In genomic region chr16:90544175-90544574, GRCm38 (mm10) we compare ENCODE assay signal across 29 mouse cellular contexts.
DNase-seq lines count a peak whose midpoint lies in the region; ATAC-seq lines count a peak whose summit lies in the region.
"Had no signal": no experiment of that assay in that cellular context is flagged by ENCODE, and none has a peak within 500 bp of the region (broad histone marks: within the 10 kb centered on the region; RNA-seq: fewer than 3 reads in every experiment).

No protein-coding gene starts in this region.

- H3K9ac ChIP-seq in kidney, embryonic 16.5 days (replicated peaks; ENCODE audit: low read length), result no peak overlapping the region
- H3K9ac ChIP-seq in lung, embryonic 16.5 days (ENCODE audit: low read length), result no peak overlapping the region
- no peak overlapping the region for H3K9ac ChIP-seq in embryonic facial prominence, embryonic 13.5 days
- no peak overlapping the region for H3K9ac ChIP-seq in heart, embryonic 11.5 days (ENCODE audit: low read depth, low read length)
- H3K9ac ChIP-seq: heart, embryonic 13.5 days; hindbrain, embryonic 14.5 days; limb, embryonic 15.5 days; liver, embryonic 13.5 days; stomach, embryonic 15.5 days had no signal

- no peak overlapping the region; the same call in 1 of the 2 replicates for H3K4me2 ChIP-seq in kidney, embryonic 16.5 days (replicated peaks; ENCODE audit: low read depth, low read length)
- H3K4me2 ChIP-seq in lung, embryonic 16.5 days (ENCODE audit: low read depth, low read length), result no peak overlapping the region
- no peak overlapping the region for H3K4me2 ChIP-seq in embryonic facial prominence, embryonic 13.5 days
- no peak overlapping the region for H3K4me2 ChIP-seq in heart, embryonic 11.5 days
- H3K4me2 ChIP-seq: heart, embryonic 13.5 days; hindbrain, embryonic 14.5 days; limb, embryonic 15.5 days; liver, embryonic 13.5 days; midbrain, embryonic 11.5 days; stomach, embryonic 15.5 days had no signal

- H3K27ac ChIP-seq in kidney, embryonic 16.5 days (ENCODE audit: low read length), result peak overlapping the region; percentile 34; the same call in 1 of the 2 replicates
- 0 out of 2 replicates have a peak overlapping the region, but pooled peaks have one; percentile 7 for H3K27ac ChIP-seq in lung, embryonic 16.5 days (ENCODE audit: low read length)
- H3K27ac ChIP-seq in embryonic facial prominence, embryonic 13.5 days, result peak overlapping the region; percentile 60; the same call in 1 of the 2 replicates
- H3K27ac ChIP-seq in heart, embryonic 11.5 days (ENCODE audit: low read depth, low read length), result no peak overlapping the region
- H3K27ac ChIP-seq: forebrain, embryonic 10.5 days; gastrocnemius, adult 2 months; heart, adult 2 months; heart, embryonic 13.5 days; hindbrain, embryonic 14.5 days; limb, embryonic 15.5 days; liver, embryonic 13.5 days; stomach, embryonic 15.5 days had no signal

- peaks cover 12% of the 10 kb centered on the region; the same call in 1 of the 2 replicates for H3K4me1 ChIP-seq in kidney, embryonic 16.5 days (ENCODE audit: insufficient read depth, low read length)
- H3K4me1 ChIP-seq in lung, embryonic 16.5 days (replicated peaks; ENCODE audit: control insufficient read depth, insufficient read depth, low read length), result peaks cover 3% of the 10 kb centered on the region
- peaks cover 22% of the 10 kb centered on the region for H3K4me1 ChIP-seq in embryonic facial prominence, embryonic 13.5 days
- peaks cover 3% of the 10 kb centered on the region; the same call in 1 of the 2 replicates for H3K4me1 ChIP-seq in heart, embryonic 11.5 days (ENCODE audit: control insufficient read depth, insufficient read depth, low read length)
- H3K4me1 ChIP-seq: liver, embryonic 13.5 days had no signal

- WGBS in kidney, embryonic 16.5 days, result 17% methylated on average over 9 of the region's 9 CpGs
- WGBS in lung, embryonic 16.5 days, result 26% methylated on average over 9 of the region's 9 CpGs
- 34% methylated on average over 9 of the region's 9 CpGs for WGBS in embryonic facial prominence, embryonic 13.5 days
- 47% methylated on average over 9 of the region's 9 CpGs for WGBS in heart, embryonic 11.5 days (ENCODE audit: insufficient replicate concordance)

- H3K4me3 ChIP-seq in kidney, embryonic 16.5 days (ENCODE audit: low read length), result no peak overlapping the region
- H3K4me3 ChIP-seq in lung, embryonic 16.5 days (ENCODE audit: low read length), result no peak overlapping the region
- no peak overlapping the region for H3K4me3 ChIP-seq in embryonic facial prominence, embryonic 13.5 days
- H3K4me3 ChIP-seq in heart, embryonic 11.5 days (ENCODE audit: low read depth, low read length), result no peak overlapping the region
- H3K4me3 ChIP-seq: forebrain, embryonic 10.5 days; gastrocnemius, adult 2 months; heart, adult 2 months; heart, embryonic 13.5 days; limb, embryonic 15.5 days; liver, embryonic 13.5 days; stomach, embryonic 15.5 days had no signal

- H3K9me3 ChIP-seq in kidney, embryonic 16.5 days (ENCODE audit: low read length), result no peaks in the 10 kb centered on the region
- no peaks in the 10 kb centered on the region for H3K9me3 ChIP-seq in lung, embryonic 16.5 days (ENCODE audit: control insufficient read depth, low read length)
- H3K9me3 ChIP-seq in embryonic facial prominence, embryonic 13.5 days, result no peaks in the 10 kb centered on the region
- no peaks in the 10 kb centered on the region for H3K9me3 ChIP-seq in heart, embryonic 11.5 days (replicated peaks; ENCODE audit: control insufficient read depth, low read length)
- H3K9me3 ChIP-seq: forebrain, embryonic 10.5 days; heart, embryonic 13.5 days; limb, embryonic 15.5 days; liver, embryonic 13.5 days; stomach, embryonic 15.5 days had no signal

- no peaks in the 10 kb centered on the region for H3K36me3 ChIP-seq in kidney, embryonic 16.5 days (ENCODE audit: insufficient read depth, low read length)
- H3K36me3 ChIP-seq in lung, embryonic 16.5 days (ENCODE audit: control insufficient read depth, insufficient read depth, low read length), result no peaks in the 10 kb centered on the region
- no peaks in the 10 kb centered on the region for H3K36me3 ChIP-seq in embryonic facial prominence, embryonic 13.5 days
- H3K36me3 ChIP-seq in heart, embryonic 11.5 days (ENCODE audit: control insufficient read depth, insufficient read depth, low read length), result no peaks in the 10 kb centered on the region
- H3K36me3 ChIP-seq: forebrain, embryonic 10.5 days; heart, embryonic 13.5 days; limb, embryonic 15.5 days; liver, embryonic 13.5 days; stomach, embryonic 15.5 days had no signal

- no peak for DNase-seq in kidney, adult 9 months
- no peak for DNase-seq in lung, postnatal 4 days
- no peak for DNase-seq in urinary bladder, postnatal 4 days (ENCODE audit: low spot score in 2 of 2)
- DNase-seq: adrenal gland, adult 2 months; adrenal gland, postnatal 36 days; B cell, adult 2 months; cerebellum, adult 18-20 months; cerebellum, postnatal 14 days; gastrocnemius, adult 2 months; gastrocnemius, postnatal 36 days; heart, adult 2 months; heart, postnatal 10 days; kidney, adult 2 months; liver, embryonic 13.5 days; lung, postnatal 10 days; right cerebral cortex, postnatal 25 days had no signal

- H3K27me3 ChIP-seq in kidney, embryonic 16.5 days (ENCODE audit: insufficient read depth, low read length), result no peaks in the 10 kb centered on the region
- peaks cover 2% of the 10 kb centered on the region; the same call in 1 of the 2 replicates for H3K27me3 ChIP-seq in lung, embryonic 16.5 days (ENCODE audit: control insufficient read depth, insufficient read depth, low read depth, low read length)
- H3K27me3 ChIP-seq in embryonic facial prominence, embryonic 13.5 days, result no peaks in the 10 kb centered on the region
- H3K27me3 ChIP-seq in heart, embryonic 11.5 days (ENCODE audit: control insufficient read depth, insufficient read depth, low read length), result peaks cover 10% of the 10 kb centered on the region
- H3K27me3 ChIP-seq: limb, embryonic 15.5 days; liver, embryonic 13.5 days; stomach, embryonic 15.5 days had no signal

- ATAC-seq in kidney, embryonic 16.5 days (ENCODE audit: low FRiP score, low TSS enrichment), result peak; percentile 55
- ATAC-seq in lung, embryonic 16.5 days (ENCODE audit: low read depth), result peak; percentile 53; the same call in 1 of the 2 replicates
- no peak for ATAC-seq in embryonic facial prominence, embryonic 13.5 days (ENCODE audit: insufficient number of reproducible peaks, insufficient read depth, low FRiP score, low TSS enrichment, low read depth)
- no peak for ATAC-seq in heart, embryonic 11.5 days (replicated peaks; ENCODE audit: insufficient number of reproducible peaks, low FRiP score, low TSS enrichment)
- ATAC-seq: activated CD4-positive, CD25-positive, alpha-beta regulatory T cell, adult 4 months; forebrain, embryonic 16.5 days; midbrain, embryonic 16.5 days had no signal

Comparison
In these comparisons a context has a peak if more than half of its experiments do, and no peak if none do; other contexts are left out.
1. ATAC-seq: peak in kidney, embryonic 16.5 days (single experiment) and lung, embryonic 16.5 days (single experiment); none in embryonic facial prominence, embryonic 13.5 days (single experiment) and heart, embryonic 11.5 days (single experiment).